Mouse (Mus musculus) lung, adult 2 months (tissue): Measurements from ENCODE around the gene Lrrc17.

Experiments
- CTCF ChIP-seq: fragments of 200-500 bp; IDR thresholded peaks from 2 replicates; pipeline ENCODE4 v1.5.1; 2011; ENCODE audit warnings: mild to moderate bottlenecking, low read length, control low read depth; ENCODE audit not compliant: insufficient read depth
- POLR2A ChIP-seq: fragments of 200-500 bp; IDR thresholded peaks from 2 replicates; pipeline ENCODE4 v1.6.1; 2011; ENCODE audit warnings: low read depth, mild to moderate bottlenecking, control low read depth, low read length, borderline replicate concordance; ENCODE audit errors: extremely low read depth

DNA sequence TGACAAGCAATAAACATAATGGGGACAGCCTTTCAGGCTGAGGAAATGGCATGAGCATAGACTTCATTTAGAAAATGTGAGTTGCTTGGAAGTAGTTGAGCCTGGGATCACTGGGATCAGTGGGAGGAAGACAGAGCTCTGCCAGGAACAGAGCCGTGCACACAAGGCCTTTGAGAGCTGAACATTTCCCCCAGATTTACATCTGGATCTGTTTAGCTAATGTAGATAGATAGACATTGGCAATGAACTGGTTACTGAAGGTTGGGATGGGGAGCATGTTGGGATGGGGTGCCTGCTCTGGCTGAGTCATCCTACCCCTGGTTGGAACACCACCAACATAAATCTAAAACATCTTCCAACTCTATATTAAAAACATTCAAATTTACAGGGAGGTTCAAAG, 36.5 kb upstream of the Lrrc17 start:
- TF ChIP-seq CTCF (no peak), POLR2A (no peak)
